Mouse (Mus musculus) embryonic fibroblast, embryonic 13.5 days (primary cell): ENCODE measurements at regions not wholly inside any gene's neighbourhood (a gene's known extent, or its start where the extent isn't known, plus 50 kb on each side); places are given as distances from the start of the nearest gene placed in this dataset.

Experiments used
- CTCF ChIP-seq: IDR thresholded peaks from 2 replicates; pipeline ENCODE4 v1.5.1; 2011; ENCODE audit warnings: mild to moderate bottlenecking, control low read depth, low read length, moderate library complexity, borderline replicate concordance; ENCODE audit not compliant: insufficient read depth
- POLR2A ChIP-seq: IDR thresholded peaks from 2 replicates; pipeline ENCODE4 v1.6.1; 2011; ENCODE audit warnings: low read depth, mild to moderate bottlenecking, control low read depth, low read length, moderate library complexity

DNA sequence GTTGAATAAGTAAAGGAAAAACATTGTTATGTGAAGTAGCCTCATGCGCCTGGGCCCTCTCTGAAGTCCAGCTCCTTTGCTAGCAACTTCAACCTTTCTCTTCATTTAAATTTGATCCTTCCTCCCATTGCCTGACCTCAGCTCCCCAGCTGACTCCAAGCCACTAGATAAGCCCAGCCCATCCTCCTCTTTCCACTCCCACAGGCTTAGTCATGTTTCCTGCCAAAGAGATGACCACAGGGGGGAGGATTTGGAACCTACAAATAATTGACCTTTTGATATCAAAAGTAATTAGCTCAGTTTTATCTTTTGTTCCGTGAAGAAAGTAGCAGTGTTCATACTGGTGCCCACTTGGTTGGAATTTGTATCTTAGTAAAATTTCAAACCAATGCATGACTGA lies 345.7 kb upstream of the Zmiz1 start:
- TF ChIP-seq CTCF (no peak), POLR2A (no peak)
